Mouse (Mus musculus): ENCODE measurements around the gene Wdr92.

The Wdr92 gene

GRCm38 (mm10) chr11:17181807-17182206, at the start of gene Wdr92:
TSS of gene Wdr92 (plus strand) at chr11:17182107.
- no peak for DNase-seq (ENCODE audit: extremely low spot score, low spot score)

- DNase-seq (ENCODE audit: extremely low spot score, low spot score), result no peak
These were observed 46.3 kb upstream of the Wdr92 start for GRCm38 (mm10) chr11:17135638-17136037.

- DNase-seq (ENCODE audit: extremely low spot score, low spot score), result no peak
These were observed 43.4 kb upstream of the Wdr92 start for GRCm38 (mm10) chr11:17138306-17139033.

GRCm38 (mm10) chr11:17158858-17159737, 22.8 kb upstream of the Wdr92 start, which contains the start of gene Ppp3r1:
TSS of gene Ppp3r1 (plus strand) at chr11:17159263.
- peak; percentile 95 for DNase-seq (ENCODE audit: extremely low spot score, low spot score)

- DNase-seq (ENCODE audit: extremely low spot score, low spot score), result peak; percentile 64
These were observed 22.1 kb upstream of the Wdr92 start for GRCm38 (mm10) chr11:17159738-17160241.

DNA sequence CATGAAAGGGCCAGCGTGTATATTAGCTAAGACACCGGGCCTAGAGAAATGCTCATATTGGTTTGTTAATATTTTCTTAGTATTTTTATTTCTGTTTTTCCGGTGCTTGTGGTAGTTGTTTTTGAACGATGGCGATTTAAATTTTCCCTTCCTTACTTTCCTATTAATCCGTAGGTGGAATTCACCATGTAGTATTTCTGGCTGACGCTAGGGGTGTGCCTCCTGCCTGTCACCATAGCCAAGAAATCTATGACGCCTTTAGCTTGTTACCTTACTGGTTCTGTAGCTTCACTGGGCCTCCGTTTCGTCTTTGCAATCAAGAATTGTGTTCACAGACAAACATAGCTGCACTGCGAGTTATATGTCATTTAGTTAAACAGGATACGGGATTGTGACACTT, 21.7 kb upstream of the Wdr92 start:
- DNase-seq (ENCODE audit: extremely low spot score, low spot score), result peak; percentile 45

DNA sequence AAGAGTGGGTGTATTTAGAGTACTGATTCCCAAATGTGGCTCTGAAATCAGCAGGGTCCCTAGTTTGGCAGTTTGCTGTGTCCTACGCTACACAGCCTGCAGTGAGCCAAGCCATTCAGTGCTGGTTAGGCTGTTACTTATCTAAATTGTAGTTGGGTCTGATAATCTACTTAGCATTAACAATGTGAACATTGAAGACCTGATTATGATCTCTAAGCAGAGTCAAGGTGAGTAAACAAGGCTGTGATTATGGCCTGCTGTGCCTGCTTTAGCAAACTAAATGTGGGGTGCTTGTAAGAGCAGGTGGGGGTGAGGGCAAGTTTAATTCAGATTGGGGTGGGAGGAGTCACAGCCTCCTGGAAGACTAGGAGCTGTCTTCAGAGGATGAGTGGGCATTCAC, 18.0 kb upstream of the Wdr92 start:
- DNase-seq (ENCODE audit: extremely low spot score, low spot score), result no peak

- no peak for DNase-seq (ENCODE audit: extremely low spot score, low spot score)
These were observed 15.3 kb upstream of the Wdr92 start for GRCm38 (mm10) chr11:17166627-17167026.

- no peak for DNase-seq (ENCODE audit: extremely low spot score, low spot score)
These were observed 12.6 kb upstream of the Wdr92 start for GRCm38 (mm10) chr11:17169262-17169661.

DNA sequence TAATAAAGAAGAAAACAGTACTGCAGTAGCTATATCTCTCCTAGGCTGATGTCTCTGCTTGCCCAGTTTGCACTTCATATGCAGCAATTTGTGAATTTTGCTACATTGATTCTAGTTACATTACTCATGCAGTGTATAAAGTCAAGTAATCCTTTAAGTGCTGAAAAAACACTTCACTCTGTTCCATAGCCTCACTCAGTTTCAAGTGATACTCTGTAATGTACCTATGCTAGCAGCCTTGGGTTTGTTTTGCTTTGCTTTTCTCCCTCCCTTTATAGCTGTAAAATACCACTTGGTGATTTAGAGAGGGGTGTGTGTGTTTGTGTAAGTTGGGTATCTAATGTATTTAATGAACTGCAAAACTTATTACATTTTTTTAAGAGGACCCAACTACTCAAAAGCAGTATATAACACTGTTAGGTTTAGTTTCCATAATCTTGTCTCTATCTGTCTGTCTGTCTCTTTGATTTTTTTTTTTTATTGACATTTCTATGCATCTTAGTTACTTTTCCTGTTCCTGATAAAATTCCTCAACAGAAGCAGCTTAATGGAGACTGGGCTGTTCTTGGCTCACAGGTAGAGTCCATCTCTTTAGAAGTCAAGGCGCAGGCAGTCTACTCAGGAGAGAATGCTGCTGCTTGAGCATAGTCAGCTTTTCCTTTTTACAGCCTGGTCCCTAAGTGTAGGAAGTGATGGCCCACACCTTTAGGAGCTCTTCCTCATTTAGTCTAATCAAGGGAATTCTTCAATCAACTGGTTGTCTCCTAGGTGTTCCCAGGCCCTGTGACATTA, 10.8 kb upstream of the Wdr92 start:
- no peak for DNase-seq (ENCODE audit: extremely low spot score, low spot score)

DNA sequence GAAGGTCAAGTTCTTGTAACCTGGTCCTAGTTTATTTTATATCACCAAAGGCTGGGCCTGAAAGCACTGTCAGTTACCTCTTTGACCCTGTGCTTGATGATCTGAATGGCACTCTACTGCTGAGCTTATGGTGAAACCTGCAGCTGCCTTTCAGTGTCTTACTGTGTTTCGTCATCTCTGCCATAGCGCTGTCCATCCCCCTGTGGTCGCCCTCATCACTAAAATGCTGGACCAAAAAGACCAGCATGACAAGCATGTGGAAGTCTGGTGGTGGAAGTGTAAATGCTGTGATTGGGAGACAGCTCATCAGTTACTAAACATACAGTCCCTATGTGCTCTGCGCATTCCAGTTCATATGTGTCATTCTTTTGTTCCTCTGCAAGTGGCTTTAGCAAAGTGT, 9.6 kb upstream of the Wdr92 start:
- DNase-seq (ENCODE audit: extremely low spot score, low spot score), result no peak

GRCm38 (mm10) chr11:17176638-17177037, 5.3 kb upstream of the Wdr92 start:
- no peak for DNase-seq (ENCODE audit: extremely low spot score, low spot score)

- no peak for DNase-seq (ENCODE audit: extremely low spot score, low spot score)
These were observed 1.2 kb upstream of the Wdr92 start for GRCm38 (mm10) chr11:17180753-17181152.

DNA sequence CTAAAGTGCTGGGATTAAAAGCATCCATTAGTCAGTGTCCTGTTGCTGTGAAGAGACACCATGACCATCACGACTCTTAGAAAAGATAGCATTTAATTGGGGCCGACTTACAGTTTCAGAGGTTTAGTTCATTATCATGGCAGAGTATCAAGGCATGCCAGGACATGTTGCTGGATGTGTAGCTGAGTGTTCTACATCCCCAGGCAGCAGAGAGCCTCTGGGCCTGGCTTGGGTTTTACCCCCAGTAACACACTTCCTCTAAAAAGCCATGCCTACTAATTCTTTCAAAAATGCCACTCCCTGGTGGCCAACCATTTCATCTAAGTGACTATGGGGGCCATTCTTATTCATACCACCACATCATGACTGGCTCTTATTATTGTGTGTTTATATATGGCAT, 1.3 kb downstream of the Wdr92 start:
- DNase-seq (ENCODE audit: extremely low spot score, low spot score), result no peak

- no peak for DNase-seq (ENCODE audit: extremely low spot score, low spot score)
These were observed 5.7 kb downstream of the Wdr92 start for GRCm38 (mm10) chr11:17187649-17188048.

DNA sequence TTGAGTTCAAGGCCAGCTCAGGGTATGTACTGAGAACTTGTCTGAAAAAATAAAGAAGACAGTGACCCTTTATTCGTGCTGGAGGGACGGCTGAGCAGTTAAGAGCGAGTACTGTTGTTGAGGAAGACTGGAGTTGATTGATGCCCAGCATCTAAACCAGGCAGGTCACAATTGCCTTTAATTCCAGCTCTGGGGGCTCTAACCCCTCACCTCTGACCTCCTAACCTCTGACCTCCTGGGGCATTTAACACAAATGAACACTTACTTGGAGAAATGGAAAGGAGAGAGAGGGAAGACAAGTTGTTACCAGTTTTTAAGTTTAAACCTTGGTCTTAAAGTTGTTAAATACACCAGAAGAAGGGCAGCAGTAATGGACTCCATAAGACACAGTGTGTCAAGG, 6.9 kb downstream of the Wdr92 start:
- no peak for DNase-seq (ENCODE audit: extremely low spot score, low spot score)

- DNase-seq (ENCODE audit: extremely low spot score, low spot score), result no peak
These were observed 10.4 kb downstream of the Wdr92 start for GRCm38 (mm10) chr11:17192151-17192844.

DNA sequence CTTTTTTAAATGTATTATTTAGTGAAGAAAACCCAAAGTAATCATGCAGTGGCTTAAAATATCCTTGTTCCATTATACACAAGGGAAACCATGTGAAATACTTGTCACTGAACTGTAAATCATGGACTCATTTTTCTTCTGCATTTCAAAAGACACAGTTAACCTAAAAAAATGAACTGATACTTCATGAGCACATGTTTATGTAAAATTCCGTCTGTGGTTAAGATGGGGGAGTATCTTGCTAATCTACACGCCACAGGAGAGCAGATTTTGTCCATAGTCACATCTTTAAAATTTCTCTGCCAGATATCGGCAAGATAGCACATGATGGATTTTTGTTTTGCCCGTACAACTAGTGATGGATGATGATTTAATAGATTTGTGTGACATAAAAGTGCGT, 17.3 kb downstream of the Wdr92 start:
- DNase-seq (ENCODE audit: extremely low spot score, low spot score), result no peak

GRCm38 (mm10) chr11:17199840-17200501, 18.1 kb downstream of the Wdr92 start:
- no peak for DNase-seq (ENCODE audit: extremely low spot score, low spot score)

GRCm38 (mm10) chr11:17200936-17201335, 19.0 kb downstream of the Wdr92 start:
- no peak for DNase-seq (ENCODE audit: extremely low spot score, low spot score)

Data from neural tube, embryonic 10.5 days (tissue).